Mouse (Mus musculus) adrenal gland, postnatal 10 days (tissue): ENCODE measurements around the gene Brinp3. TPM values are rescaled to one million over a fixed set of nuclear protein-coding genes. Genes with fewer than 3 reads are reported as not detected.

Experiments
- DNase-seq: peaks from one replicate; pipeline ENCODE4 v3.0.0; 2021; ENCODE audit warnings: mixed read lengths
- total RNA-seq, 2 experiments: library from RNA; stranded (reverse); gene quantifications; 2 replicates each; pipeline ENCODE4 v1.2.3; 2021

Brinp3 gene
- total RNA-seq, 2 experiments from 2014 or later = 0.18 to 0.36 TPM

- DNase-seq = no peak
Measured at GRCm38 (mm10) chr1:146799986-146800553, 305.5 kb downstream of the Brinp3 start.

- DNase-seq = no peak
Measured at GRCm38 (mm10) chr1:146801821-146802220, 307.3 kb downstream of the Brinp3 start.

GRCm38 (mm10) chr1:146807765-146808164 is 313.2 kb downstream of the Brinp3 start:
- DNase-seq = no peak

GRCm38 (mm10) chr1:146833888-146834287 is 339.3 kb downstream of the Brinp3 start:
- DNase-seq = no peak

- no peak for DNase-seq
Measured at GRCm38 (mm10) chr1:146844087-146844486, 349.5 kb downstream of the Brinp3 start.

- no peak for DNase-seq
Measured at GRCm38 (mm10) chr1:146848892-146849291, 354.3 kb downstream of the Brinp3 start.

- no peak for DNase-seq
Measured at GRCm38 (mm10) chr1:146850147-146850546, 355.6 kb downstream of the Brinp3 start.

- no peak for DNase-seq
Measured at GRCm38 (mm10) chr1:146898636-146899035, 404.1 kb downstream of the Brinp3 start.

- DNase-seq = no peak
Measured at GRCm38 (mm10) chr1:146901691-146902090, 407.1 kb downstream of the Brinp3 start.

GRCm38 (mm10) chr1:146939463-146940389 is 445.2 kb downstream of the Brinp3 start:
- DNase-seq = no peak
